Comparison of ENCODE assay signal across 24 mouse cellular contexts in genomic region chr7:19349188-19349915, GRCm38 (mm10). TPM values are rescaled to one million over a fixed set of nuclear protein-coding genes. Genes with fewer than 3 reads are reported as not detected.
DNase-seq lines count a peak whose midpoint lies in the region; ATAC-seq and TF ChIP-seq lines count a peak whose summit lies in the region.
"Had no signal": no experiment of that assay in that cellular context is flagged by ENCODE, and none has a peak within 500 bp of the region (broad histone marks: within the 10 kb centered on the region; RNA-seq: fewer than 3 reads in every experiment).

No protein-coding gene starts in this region.

- H3K4me2 ChIP-seq in heart, embryonic 14.5 days (ENCODE audit: low read length) = no peak overlapping the region
- H3K4me2 ChIP-seq in hindbrain, embryonic 16.5 days (ENCODE audit: low read length) = no peak overlapping the region
- H3K4me2 ChIP-seq: embryonic facial prominence, embryonic 15.5 days; limb, embryonic 15.5 days; lung, embryonic 14.5 days; neural tube, embryonic 15.5 days; stomach, embryonic 15.5 days had no signal

- WGBS in heart, embryonic 14.5 days = 72% methylated on average over 13 of the region's 13 CpGs
- WGBS in hindbrain, embryonic 16.5 days = 87% methylated on average over 13 of the region's 13 CpGs

- intact Hi-C loops in gastrocnemius, adult 2 months (cut with DNase I) = loop anchor here (5.0 kb wide), 1 partner anchor 107 kb away; no protein-coding TSS in a partner anchor
- intact Hi-C loops in heart, postnatal 10 days (cut with DNase I) = no loop called here

- H3K4me1 ChIP-seq in heart, embryonic 14.5 days (ENCODE audit: control insufficient read depth in 2 of 2, insufficient read depth in 2 of 2, low read length in 2 of 2) = peaks cover 9 to 10% of the 10 kb centered on the region in 2 experiments
- H3K4me1 ChIP-seq in brown adipose tissue, adult 24 weeks (ENCODE audit: control insufficient read depth, insufficient read depth, insufficient read length, low read length) = peaks cover 12% of the 10 kb centered on the region
- peaks cover 13% of the 10 kb centered on the region for H3K4me1 ChIP-seq in hindbrain, embryonic 16.5 days (ENCODE audit: control insufficient read depth, insufficient read depth, low read depth, low read length)

- H3K4me3 ChIP-seq in gastrocnemius, adult 2 months = peak overlapping the region; percentile 63
- no peak overlapping the region for H3K4me3 ChIP-seq in heart, embryonic 14.5 days (ENCODE audit: control insufficient read depth in 1 of 2, insufficient read depth in 1 of 2, low read depth in 1 of 2, low read length in 2 of 2)
- no peak overlapping the region for H3K4me3 ChIP-seq in layer of hippocampus, adult 2 months
- peak overlapping the region; percentile 63 for H3K4me3 ChIP-seq in brown adipose tissue, adult 24 weeks (ENCODE audit: insufficient read depth, low read depth, low read length)
- H3K4me3 ChIP-seq in hindbrain, embryonic 16.5 days (ENCODE audit: low read length) = no peak overlapping the region
- H3K4me3 ChIP-seq: embryonic facial prominence, embryonic 15.5 days; hindbrain, embryonic 10.5 days; limb, embryonic 15.5 days; neural tube, embryonic 15.5 days; stomach, embryonic 15.5 days had no signal

- no peak for ATAC-seq in heart, embryonic 14.5 days (ENCODE audit: insufficient number of reproducible peaks, insufficient read depth, low FRiP score, low read depth)
- ATAC-seq in hindbrain, embryonic 16.5 days = no peak
- ATAC-seq: forebrain, embryonic 14.5 days; hindbrain, postnatal 0 days; intestine, embryonic 16.5 days had no signal

- no peaks in the 10 kb centered on the region for H3K9me3 ChIP-seq in heart, embryonic 14.5 days (ENCODE audit: control insufficient read depth, low read length)
- H3K9me3 ChIP-seq in hindbrain, embryonic 16.5 days (ENCODE audit: control insufficient read depth, low read length) = no peaks in the 10 kb centered on the region
- H3K9me3 ChIP-seq: embryonic facial prominence, embryonic 15.5 days; limb, embryonic 15.5 days; neural tube, embryonic 15.5 days; stomach, embryonic 15.5 days had no signal

- peak overlapping the region; percentile 81 for H3K27ac ChIP-seq in gastrocnemius, adult 2 months
- H3K27ac ChIP-seq in heart, embryonic 14.5 days (replicated peaks in 1 of 2; ENCODE audit: control insufficient read depth in 1 of 2, insufficient read depth in 1 of 2, low read depth in 2 of 2, low read length in 2 of 2) = no peak overlapping the region
- peak overlapping the region; percentile 6; the same call in 1 of the 2 replicates for H3K27ac ChIP-seq in layer of hippocampus, adult 2 months
- H3K27ac ChIP-seq in brown adipose tissue, adult 24 weeks (replicated peaks; ENCODE audit: low read depth, low read length) = peak overlapping the region; percentile 100
- no peak overlapping the region for H3K27ac ChIP-seq in hindbrain, embryonic 16.5 days (ENCODE audit: low read depth, low read length)
- H3K27ac ChIP-seq: embryonic facial prominence, embryonic 15.5 days; hindbrain, embryonic 10.5 days; hindbrain, postnatal 0 days; limb, embryonic 15.5 days; liver, embryonic 14.5 days; neural tube, embryonic 15.5 days; stomach, embryonic 15.5 days had no signal

- H3K36me3 ChIP-seq in heart, embryonic 14.5 days (ENCODE audit: control insufficient read depth, insufficient read depth, low read length) = peaks cover 60% of the 10 kb centered on the region
- H3K36me3 ChIP-seq in hindbrain, embryonic 16.5 days (ENCODE audit: control insufficient read depth, insufficient read depth, low read length) = peaks cover 27% of the 10 kb centered on the region

- no peak for DNase-seq in gastrocnemius, adult 2 months
- DNase-seq in gastrocnemius, postnatal 4 days (ENCODE audit: low spot score in 2 of 2) = no peak
- no peak for DNase-seq in heart, postnatal 10 days
- no peak for DNase-seq in layer of hippocampus, adult 2 months (ENCODE audit: low spot score in 2 of 2)
- DNase-seq in layer of hippocampus, postnatal 36 days = no peak
- DNase-seq: adrenal gland, postnatal 14 days; cerebellum, adult 9-10 months; gastrocnemius, postnatal 10 days; left cerebral cortex, postnatal 4 days; lung, embryonic 14.5 days; right cerebral cortex, adult 18-20 months; right cerebral cortex, postnatal 4 days had no signal

- TF ChIP-seq CTCF in gastrocnemius, adult 2 months (IDR thresholded peaks at IDR 0.05) = no peak
- no peak for TF ChIP-seq CTCF in layer of hippocampus, adult 2 months (conservative IDR thresholded peaks at IDR 0.05)

- H3K27me3 ChIP-seq in heart, embryonic 14.5 days (ENCODE audit: control insufficient read depth, insufficient read depth, low read length) = no peaks in the 10 kb centered on the region
- no peaks in the 10 kb centered on the region for H3K27me3 ChIP-seq in hindbrain, embryonic 16.5 days (replicated peaks; ENCODE audit: control insufficient read depth, insufficient read depth, low read length)
- H3K27me3 ChIP-seq: embryonic facial prominence, embryonic 15.5 days; limb, embryonic 15.5 days; neural tube, embryonic 15.5 days; stomach, embryonic 15.5 days had no signal

- peak overlapping the region; percentile 30; the same call in 1 of the 2 replicates for H3K9ac ChIP-seq in heart, embryonic 14.5 days (ENCODE audit: low read length)
- H3K9ac ChIP-seq in hindbrain, embryonic 16.5 days (ENCODE audit: low read depth, low read length) = no peak overlapping the region
- H3K9ac ChIP-seq: embryonic facial prominence, embryonic 15.5 days; limb, embryonic 15.5 days; liver, embryonic 14.5 days; lung, embryonic 14.5 days; neural tube, embryonic 15.5 days; stomach, embryonic 15.5 days had no signal

RNA-seq across cellular contexts. Expression of gene Ercc1, which starts 4.8 kb away (rescaled TPM):
- 10 to 100 TPM; 28.1 to 30.4 TPM for total RNA-seq in gastrocnemius, adult 2 months (2021)
- 10 to 100 TPM; 33.1 to 34.5 TPM for total RNA-seq in gastrocnemius, postnatal 4 days (2021)
- 60.0 and 68.7 TPM in 2 replicates for polyA plus RNA-seq in heart, embryonic 14.5 days (2014; fragmentation: Nextera tagmentation; extraction: Ambion mirVana)
- total RNA-seq in heart, postnatal 10 days (2021) = 10 to 100 TPM; 40.1 to 43.2 TPM
- total RNA-seq in layer of hippocampus, adult 2 months (2021) = 10 to 100 TPM; 51.7 to 51.9 TPM
- 10 to 100 TPM; 44.4 to 53.4 TPM for total RNA-seq in layer of hippocampus, postnatal 36 days (2021)
- 32.6 and 38.4 TPM in 2 replicates for polyA plus RNA-seq in brown adipose tissue, adult 24 weeks (2012; ENCODE audit: insufficient read depth, insufficient read length, missing spikeins)
- polyA plus RNA-seq in hindbrain, embryonic 16.5 days (2015; fragmentation: Nextera tagmentation; extraction: Ambion mirVana) = 80.6 and 87.2 TPM in 2 replicates

RNA-seq across cellular contexts. Expression of gene Cd3eap, which starts 9.9 kb away (rescaled TPM):
- 10 to 100 TPM; 11.4 to 11.5 TPM for total RNA-seq in gastrocnemius, adult 2 months (2021)
- 10 to 100 TPM in 1 of 2 experiments, 1 to 10 TPM in 1; 9.7 to 10.8 TPM for total RNA-seq in gastrocnemius, postnatal 4 days (2021)
- 12.7 and 15.7 TPM in 2 replicates for polyA plus RNA-seq in heart, embryonic 14.5 days (2014; fragmentation: Nextera tagmentation; extraction: Ambion mirVana)
- 10 to 100 TPM in 1 of 2 experiments, 1 to 10 TPM in 1; 8.2 to 11.0 TPM for total RNA-seq in heart, postnatal 10 days (2021)
- total RNA-seq in layer of hippocampus, adult 2 months (2021) = 10 to 100 TPM; 18.1 to 19.5 TPM
- total RNA-seq in layer of hippocampus, postnatal 36 days (2021) = 10 to 100 TPM; 17.6 to 19.4 TPM
- 3.3 and 5.5 TPM in 2 replicates for polyA plus RNA-seq in brown adipose tissue, adult 24 weeks (2012; ENCODE audit: insufficient read depth, insufficient read length, missing spikeins)
- polyA plus RNA-seq in hindbrain, embryonic 16.5 days (2015; fragmentation: Nextera tagmentation; extraction: Ambion mirVana) = 23.1 and 23.6 TPM in 2 replicates

RNA-seq across cellular contexts. Expression of gene Ppp1r13l, which starts 10.2 kb away (rescaled TPM):
- 1 to 10 TPM; 2.1 to 4.9 TPM for total RNA-seq in gastrocnemius, adult 2 months (2021)
- 1 to 10 TPM; 4.6 to 6.6 TPM for total RNA-seq in gastrocnemius, postnatal 4 days (2021)
- 15.2 and 15.4 TPM in 2 replicates for polyA plus RNA-seq in heart, embryonic 14.5 days (2014; fragmentation: Nextera tagmentation; extraction: Ambion mirVana)
- total RNA-seq in heart, postnatal 10 days (2021) = 10 to 100 TPM; 23.1 to 40.1 TPM
- 1 to 10 TPM; 6.1 to 6.9 TPM for total RNA-seq in layer of hippocampus, adult 2 months (2021)
- 1 to 10 TPM; 6.0 to 7.0 TPM for total RNA-seq in layer of hippocampus, postnatal 36 days (2021)
- polyA plus RNA-seq in brown adipose tissue, adult 24 weeks (2012; ENCODE audit: insufficient read depth, insufficient read length, missing spikeins) = 1.7 and 4.1 TPM in 2 replicates
- 1.5 and 1.9 TPM in 2 replicates for polyA plus RNA-seq in hindbrain, embryonic 16.5 days (2015; fragmentation: Nextera tagmentation; extraction: Ambion mirVana)

RNA-seq across cellular contexts. Expression of gene Ercc2, which starts 32.5 kb away (rescaled TPM):
- total RNA-seq in gastrocnemius, adult 2 months (2021) = 10 to 100 TPM in 1 of 2 experiments, 1 to 10 TPM in 1; 8.5 to 10.7 TPM
- 10 to 100 TPM; 18.6 to 21.0 TPM for total RNA-seq in gastrocnemius, postnatal 4 days (2021)
- polyA plus RNA-seq in heart, embryonic 14.5 days (2014; fragmentation: Nextera tagmentation; extraction: Ambion mirVana) = 4.8 and 6.6 TPM in 2 replicates
- total RNA-seq in heart, postnatal 10 days (2021) = 10 to 100 TPM; 10.3 to 12.3 TPM
- total RNA-seq in layer of hippocampus, adult 2 months (2021) = 10 to 100 TPM; 36.4 to 36.5 TPM
- 10 to 100 TPM; 36.2 to 37.1 TPM for total RNA-seq in layer of hippocampus, postnatal 36 days (2021)
- 4.4 and 6.4 TPM in 2 replicates for polyA plus RNA-seq in brown adipose tissue, adult 24 weeks (2012; ENCODE audit: insufficient read depth, insufficient read length, missing spikeins)
- 22.6 and 25.1 TPM in 2 replicates for polyA plus RNA-seq in hindbrain, embryonic 16.5 days (2015; fragmentation: Nextera tagmentation; extraction: Ambion mirVana)

RNA-seq across cellular contexts. Expression of gene Fosb, which starts 39.5 kb away (rescaled TPM):
- total RNA-seq in gastrocnemius, adult 2 months (2021) = under 1 TPM; 0.22 to 0.59 TPM
- 1 to 10 TPM; 2.5 to 3.8 TPM for total RNA-seq in gastrocnemius, postnatal 4 days (2021)
- 0.22 TPM in 1 of 2 replicates, not detected in the other for polyA plus RNA-seq in heart, embryonic 14.5 days (2014; fragmentation: Nextera tagmentation; extraction: Ambion mirVana)
- under 1 TPM; 0.48 to 0.60 TPM for total RNA-seq in heart, postnatal 10 days (2021)
- total RNA-seq in layer of hippocampus, adult 2 months (2021) = 10 to 100 TPM; 12.8 to 14.1 TPM
- total RNA-seq in layer of hippocampus, postnatal 36 days (2021) = 10 to 100 TPM; 12.6 to 18.8 TPM
- polyA plus RNA-seq in brown adipose tissue, adult 24 weeks (2012; ENCODE audit: insufficient read depth, insufficient read length, missing spikeins) = 2.7 and 48.0 TPM in 2 replicates
- polyA plus RNA-seq in hindbrain, embryonic 16.5 days (2015; fragmentation: Nextera tagmentation; extraction: Ambion mirVana) = 0.06 and 0.10 TPM in 2 replicates
- polyA plus RNA-seq: forebrain, embryonic 14.5 days; hindbrain, embryonic 10.5 days; lung, embryonic 14.5 days had no signal

Comparison
In these comparisons a context has a peak if more than half of its experiments do, and no peak if none do; other contexts are left out.
1. H3K27ac ChIP-seq: peak in gastrocnemius, adult 2 months (single experiment), layer of hippocampus, adult 2 months (single experiment) and brown adipose tissue, adult 24 weeks (single experiment); none in heart, embryonic 14.5 days (0 of 2) and hindbrain, embryonic 16.5 days (single experiment).
2. H3K4me3 ChIP-seq: peak in gastrocnemius, adult 2 months (single experiment) and brown adipose tissue, adult 24 weeks (single experiment); none in heart, embryonic 14.5 days (0 of 2), layer of hippocampus, adult 2 months (single experiment) and hindbrain, embryonic 16.5 days (single experiment).